Mouse (Mus musculus): ENCODE measurements around the gene Ssh2.

DNA sequence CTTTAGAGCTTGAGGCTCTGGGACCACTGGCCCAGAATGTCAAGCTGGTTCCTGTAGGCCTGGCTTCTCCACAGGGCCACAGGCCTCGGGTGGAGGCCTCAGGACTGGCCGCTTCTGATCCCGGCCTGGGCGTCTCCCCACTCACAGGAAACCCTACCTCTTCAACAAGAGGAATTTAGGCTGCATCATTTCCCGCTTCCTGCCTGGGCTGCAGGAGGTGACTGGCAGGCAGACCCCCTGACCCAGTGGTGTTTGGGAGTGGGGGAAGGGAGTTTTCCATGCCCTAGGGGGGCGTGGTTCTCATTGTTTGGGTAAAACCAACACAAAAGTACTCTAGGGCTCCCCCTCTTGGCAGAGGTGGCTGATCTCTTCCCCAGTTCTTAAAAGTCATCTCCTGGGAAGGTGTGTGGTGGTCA lies 281.3 kb downstream of the Ssh2 start:
- TF ChIP-seq POLR2A (IDR thresholded peaks at IDR 0.05; ENCODE audit: insufficient read depth, low read length) (no peak), CTCF (IDR thresholded peaks at IDR 0.05; ENCODE audit: low read depth, low read length) (peak; percentile 12), EP300 (IDR thresholded peaks at IDR 0.05; ENCODE audit: insufficient read depth, low read depth, low read length) (peak; percentile 75)
